Mouse (Mus musculus): Measurements from ENCODE around the gene Dab1. TPM values are rescaled to one million over a fixed set of nuclear protein-coding genes. Genes with fewer than 3 reads are reported as not detected.

Gene Dab1
- polyA plus RNA-seq, 1 experiment, result not detected

- TF ChIP-seq GATA1 (IDR thresholded peaks at IDR 0.05; ENCODE audit: low read length), result no peak
These were observed 256.4 kb downstream of the Dab1 start for GRCm38 (mm10) chr4:103875564-103875963.

- TF ChIP-seq GATA1 (IDR thresholded peaks at IDR 0.05; ENCODE audit: low read length), result no peak
These were observed 259.7 kb downstream of the Dab1 start for GRCm38 (mm10) chr4:103878841-103879240.

DNA sequence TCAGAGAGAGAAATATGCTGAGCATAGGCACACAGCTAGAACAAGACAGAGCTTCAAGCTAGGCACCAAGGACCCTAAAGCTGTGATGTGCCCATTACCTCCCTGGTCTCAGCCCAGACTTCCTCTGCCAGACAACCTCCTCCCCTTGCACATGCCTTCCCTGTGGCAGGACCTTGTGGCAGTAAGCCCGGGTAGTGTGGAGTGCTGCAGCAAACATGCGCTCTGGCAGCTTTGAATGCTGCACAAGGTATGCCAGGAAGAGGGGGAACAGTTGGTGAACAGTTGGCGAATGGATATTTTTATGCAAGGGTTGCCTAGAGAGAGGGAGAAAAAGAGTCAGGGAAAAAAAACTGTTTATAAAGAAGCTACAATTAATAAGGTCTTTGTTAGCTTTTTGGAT lies 262.5 kb downstream of the Dab1 start:
- no peak for TF ChIP-seq GATA1 (IDR thresholded peaks at IDR 0.05; ENCODE audit: low read length)

GRCm38 (mm10) chr4:103888086-103888485 lies 268.9 kb downstream of the Dab1 start:
- TF ChIP-seq GATA1 (IDR thresholded peaks at IDR 0.05; ENCODE audit: low read length), result no peak

DNA sequence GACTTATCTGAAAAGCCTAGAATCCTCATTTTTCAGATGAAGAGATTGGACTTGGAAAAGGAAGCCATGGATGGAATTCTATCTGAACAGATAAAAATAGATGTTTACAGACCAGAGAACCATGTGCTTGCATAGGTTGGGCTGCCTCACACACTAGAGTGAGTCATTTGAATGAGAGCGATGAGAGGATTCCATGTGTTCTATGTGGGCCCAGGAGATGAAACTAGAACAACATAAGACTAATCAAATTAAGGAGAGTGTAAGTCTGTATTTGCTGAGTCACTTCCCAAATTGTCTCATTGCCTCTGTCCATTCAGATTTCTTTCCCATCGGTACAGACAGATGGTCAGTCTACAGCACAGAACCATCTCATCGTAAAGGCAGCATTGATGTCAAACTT lies 270.0 kb downstream of the Dab1 start:
- no peak for TF ChIP-seq GATA1 (IDR thresholded peaks at IDR 0.05; ENCODE audit: low read length)

GRCm38 (mm10) chr4:103896806-103897205 lies 277.6 kb downstream of the Dab1 start:
- no peak for TF ChIP-seq GATA1 (IDR thresholded peaks at IDR 0.05; ENCODE audit: low read length)

- TF ChIP-seq GATA1 (IDR thresholded peaks at IDR 0.05; ENCODE audit: low read length), result no peak
These were observed 278.5 kb downstream of the Dab1 start for GRCm38 (mm10) chr4:103897702-103898101.

DNA sequence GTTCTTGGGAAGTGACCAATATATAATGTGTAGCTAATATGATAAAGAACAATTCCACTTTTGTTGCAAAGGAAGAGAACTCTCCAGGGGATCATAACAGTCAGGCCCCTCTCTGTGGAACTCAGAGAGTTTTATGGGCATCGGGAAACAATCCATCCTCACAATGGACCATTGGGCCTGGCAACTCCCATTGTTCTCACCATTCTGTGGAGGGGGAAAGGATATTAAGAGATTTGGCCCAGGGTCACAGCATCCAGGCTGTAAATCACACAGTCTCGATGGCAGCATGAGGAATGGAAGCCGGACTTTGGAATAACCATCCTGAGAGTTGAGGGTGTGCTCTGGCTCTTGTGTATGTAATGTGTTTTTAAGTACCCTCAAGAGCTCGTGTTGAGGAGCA lies 292.3 kb downstream of the Dab1 start:
- TF ChIP-seq GATA1 (IDR thresholded peaks at IDR 0.05; ENCODE audit: low read length), result no peak

- TF ChIP-seq GATA1 (IDR thresholded peaks at IDR 0.05; ENCODE audit: low read length), result no peak
These were observed 292.9 kb downstream of the Dab1 start for GRCm38 (mm10) chr4:103912071-103912470.

DNA sequence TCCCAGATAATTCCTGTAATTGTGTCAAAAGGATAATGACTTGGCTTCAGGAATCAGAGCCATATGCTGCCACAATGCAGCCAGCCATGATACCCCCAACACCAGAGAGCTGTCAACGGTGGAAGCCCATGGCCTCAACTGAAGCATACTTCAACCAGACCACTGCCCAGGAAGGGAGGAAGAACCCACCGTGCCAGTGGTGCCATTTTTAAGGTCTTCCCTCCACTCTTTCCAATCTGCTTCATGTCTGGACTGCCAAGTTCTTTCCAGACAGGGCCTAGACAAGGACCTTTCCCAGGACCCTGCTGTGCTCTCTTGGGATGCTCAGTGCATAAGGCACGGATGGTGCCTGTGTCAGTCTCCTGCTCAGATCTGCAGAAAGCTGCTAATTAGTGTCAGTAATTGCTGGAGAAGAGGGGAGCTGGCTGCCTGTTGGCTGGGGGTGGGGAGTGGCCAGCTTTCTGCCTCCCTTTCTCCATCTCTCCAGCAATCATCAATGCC lies 303.3 kb downstream of the Dab1 start:
- no peak for TF ChIP-seq GATA1 (IDR thresholded peaks at IDR 0.05; ENCODE audit: low read length)

DNA sequence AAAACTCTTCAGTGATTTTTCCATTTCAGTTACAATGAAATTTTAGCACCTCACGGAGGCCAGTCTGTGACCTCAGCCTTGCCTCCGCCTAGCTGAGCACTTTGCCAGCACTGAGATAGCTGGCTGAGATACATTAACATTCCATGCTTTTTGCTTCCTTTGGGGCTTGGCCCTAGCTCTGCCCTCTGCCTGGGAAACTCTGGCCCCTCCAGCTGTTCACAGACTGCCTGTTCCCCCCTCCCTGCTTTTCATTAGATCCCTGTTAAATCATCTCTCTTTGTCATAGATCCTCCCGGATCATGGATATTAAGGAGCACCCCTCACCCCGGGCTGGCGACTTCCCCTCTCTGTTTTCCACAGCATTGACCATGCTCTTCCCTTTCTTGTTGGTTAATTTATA lies 307.5 kb downstream of the Dab1 start:
- no peak for TF ChIP-seq GATA1 (IDR thresholded peaks at IDR 0.05; ENCODE audit: low read length)

DNA sequence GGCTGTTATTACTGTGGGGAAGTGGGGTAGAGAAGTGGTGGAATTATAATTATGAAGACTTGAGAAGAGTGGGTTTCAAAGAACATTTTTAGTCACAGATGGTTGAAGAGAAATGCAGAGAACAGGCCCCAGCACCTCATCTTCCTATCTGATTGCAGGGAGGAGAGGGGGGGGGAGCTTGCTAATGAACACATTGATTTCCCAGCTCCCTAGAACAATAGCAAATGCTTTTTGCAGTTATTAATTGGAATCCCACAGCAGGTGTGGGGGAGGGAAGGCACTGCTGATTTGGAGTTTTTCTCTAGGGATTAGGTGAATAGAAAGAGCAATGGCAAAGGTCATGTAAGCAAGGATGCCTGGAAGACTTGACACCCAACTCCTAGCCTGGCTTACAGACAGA lies 310.5 kb downstream of the Dab1 start:
- TF ChIP-seq GATA1 (IDR thresholded peaks at IDR 0.05; ENCODE audit: low read length), result no peak

- TF ChIP-seq GATA1 (IDR thresholded peaks at IDR 0.05; ENCODE audit: low read length), result no peak
These were observed 315.2 kb downstream of the Dab1 start for GRCm38 (mm10) chr4:103934364-103934763.

DNA sequence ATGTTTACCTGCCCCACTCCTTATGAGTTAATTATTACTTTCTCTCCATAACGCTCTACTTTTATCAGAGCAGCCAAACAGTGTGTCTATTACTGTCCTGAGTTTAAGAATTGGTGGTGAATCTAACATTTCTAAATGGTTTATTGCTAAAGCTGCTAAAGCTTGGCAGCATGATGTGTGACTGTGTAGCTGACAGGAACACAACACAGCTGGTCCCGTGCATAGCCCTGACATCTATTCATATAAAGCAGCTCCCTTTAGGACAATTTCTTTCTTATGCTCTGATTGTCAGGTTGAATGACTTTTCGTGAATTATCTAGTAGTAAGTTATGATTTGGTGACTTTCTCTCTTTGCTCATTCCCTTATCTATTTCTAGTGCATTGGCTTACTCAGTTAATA lies 329.1 kb downstream of the Dab1 start:
- TF ChIP-seq GATA1 (IDR thresholded peaks at IDR 0.05; ENCODE audit: low read length), result no peak

DNA sequence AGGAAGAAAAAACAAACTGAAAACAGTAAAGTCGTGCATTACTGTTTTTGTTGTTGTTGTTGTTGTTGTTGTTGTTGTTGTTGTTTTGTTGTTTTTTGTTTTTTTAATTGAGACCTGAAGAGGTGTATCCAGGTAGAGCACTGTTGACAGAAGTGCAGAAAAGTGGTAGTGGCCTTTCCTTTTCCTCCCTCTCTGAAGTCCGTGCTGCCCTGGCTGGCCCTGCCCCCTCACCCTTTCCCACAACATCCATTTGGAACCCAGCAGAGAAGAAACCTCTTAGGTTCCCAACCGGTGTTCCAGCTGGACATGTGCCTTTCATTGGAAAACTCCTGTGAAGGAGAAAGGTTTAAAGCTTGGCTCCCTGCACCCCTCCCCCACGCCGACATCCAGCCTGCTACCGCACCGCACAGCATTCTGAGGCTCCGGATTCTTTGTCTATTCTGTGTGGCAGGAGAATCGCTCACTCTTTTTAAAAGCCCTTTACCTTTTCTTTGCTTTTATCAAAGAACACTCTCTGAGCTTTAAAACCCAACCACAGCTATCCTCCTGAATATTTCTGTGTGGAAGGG lies 334.6 kb downstream of the Dab1 start:
- TF ChIP-seq GATA1 (IDR thresholded peaks at IDR 0.05; ENCODE audit: low read length), result no peak

DNA sequence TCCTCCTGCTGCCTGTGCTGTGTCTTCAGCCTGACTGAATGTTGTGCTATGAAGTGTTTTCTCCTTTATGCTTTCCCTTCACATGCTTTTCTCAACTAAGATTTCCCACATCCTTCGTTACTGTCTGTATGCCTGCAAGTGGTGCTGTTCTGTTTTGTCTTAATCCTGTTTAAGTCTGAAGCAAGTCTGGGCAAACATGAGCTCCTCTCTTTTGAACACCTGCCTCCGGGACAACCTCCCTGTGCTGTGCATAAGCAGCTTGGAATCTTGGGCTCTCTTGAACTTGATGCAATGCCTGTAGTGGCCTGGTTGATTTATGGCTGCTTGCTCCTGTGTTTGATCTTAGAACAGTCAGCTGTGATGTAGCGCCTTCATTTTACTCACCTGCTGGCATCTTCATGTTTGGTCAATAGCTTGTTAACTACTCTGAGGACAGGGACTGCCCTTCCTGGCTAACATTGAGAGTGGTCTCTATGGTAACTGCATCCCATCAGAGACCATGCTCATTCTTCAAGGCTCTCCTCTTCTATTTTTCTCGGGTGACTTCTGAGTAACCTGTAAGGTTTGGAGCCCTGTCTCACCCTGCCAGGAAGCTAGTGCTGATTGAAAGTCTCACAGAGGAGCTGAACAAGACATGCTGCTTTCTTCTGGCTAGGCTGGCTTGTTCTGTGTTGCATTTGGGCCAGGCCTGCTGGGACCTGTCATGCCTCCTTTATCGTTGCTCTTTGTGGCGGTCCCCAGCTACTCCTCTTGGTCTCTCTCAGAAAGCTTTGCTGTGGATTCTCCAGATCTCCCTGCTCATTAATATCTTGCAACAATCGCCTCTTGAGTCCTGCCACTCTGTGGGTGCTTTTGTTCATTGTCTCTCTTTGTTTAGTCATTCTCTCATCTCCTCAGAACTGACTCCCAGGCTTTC lies 342.2 kb downstream of the Dab1 start:
- TF ChIP-seq GATA1 (IDR thresholded peaks at IDR 0.05; ENCODE audit: low read length), result no peak

GRCm38 (mm10) chr4:103969906-103970305 lies 350.7 kb downstream of the Dab1 start:
- no peak for TF ChIP-seq GATA1 (IDR thresholded peaks at IDR 0.05; ENCODE audit: low read length)
